ENCODE assay signal across 8 mouse cellular contexts in the genomic region with DNA sequence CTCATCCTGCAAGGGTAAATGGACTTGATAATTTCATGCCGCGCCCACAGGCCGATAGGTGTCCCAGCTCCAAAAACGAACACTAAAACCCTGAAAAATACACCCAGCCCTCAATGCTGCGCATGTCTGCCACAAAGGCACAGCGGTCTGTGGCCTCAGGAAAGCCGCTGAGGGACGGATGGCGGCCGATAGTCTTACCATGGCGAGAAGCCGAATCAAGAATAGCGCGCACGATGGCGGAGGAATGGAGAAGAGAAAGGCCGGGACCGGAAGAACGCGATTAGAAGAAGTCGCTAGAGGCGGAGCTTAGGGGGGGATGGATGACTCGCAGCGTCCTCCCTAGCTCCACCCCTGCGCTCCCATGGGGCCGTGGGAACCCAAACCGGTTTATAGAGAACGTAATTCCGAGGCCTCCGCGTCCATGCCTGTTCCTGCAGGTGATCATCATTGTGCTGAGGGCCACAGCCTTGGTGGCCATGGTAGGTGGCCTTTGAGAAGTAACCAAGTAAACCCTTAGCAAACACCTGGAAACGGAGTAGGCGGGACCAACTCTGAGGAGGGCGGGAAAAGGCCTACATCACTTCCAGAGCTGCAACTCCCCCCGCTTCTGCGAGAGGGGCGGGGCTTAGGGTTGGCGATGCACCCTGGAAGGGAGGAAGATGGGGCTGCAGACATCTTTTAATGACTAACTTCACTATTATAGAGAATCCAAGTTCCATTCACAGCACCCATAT. TPM values are rescaled to one million over a fixed set of nuclear protein-coding genes. Genes with fewer than 3 reads are reported as not detected.
DNase-seq lines count a peak whose midpoint lies in the region; ATAC-seq and TF ChIP-seq lines count a peak whose summit lies in the region.

TSS of gene Rpl39 (minus strand) at position 476 of the 734 bp plus-strand sequence.

- DNase-seq in c-Kit-negative CD71-positive TER-119-positive erythroid progenitor cells, embryonic 14.5 days (ENCODE audit: low read depth, low spot score) = peak; percentile 79
- DNase-seq in fibroblast of lung, adult 2 months (ENCODE audit: low read depth) = peak; percentile 67
- DNase-seq in kidney, postnatal 25 days = peak; percentile 88 to 94
- DNase-seq in liver, embryonic 14.5 days (ENCODE audit: low read depth in 3 of 3, low spot score in 3 of 3) = peak; percentile 76 to 84 (median 78)
- peak; percentile 88 for DNase-seq in neural tube, embryonic 11.5 days (ENCODE audit: low spot score)
- peak; percentile 87 for DNase-seq in stomach, postnatal 0 days (ENCODE audit: low spot score)

- peak within 1 kb of the TSS; percentile 87 to 99 for H3K27ac ChIP-seq in heart, embryonic 14.5 days (replicated peaks in 1 of 2; ENCODE audit: control insufficient read depth in 1 of 2, insufficient read depth in 1 of 2, low read depth in 2 of 2, low read length in 2 of 2)
- H3K27ac ChIP-seq in liver, embryonic 14.5 days = peak within 1 kb of the TSS; percentile 81
- peak within 1 kb of the TSS; percentile 49; the same call in 1 of the 2 replicates for H3K27ac ChIP-seq in neural tube, embryonic 11.5 days (ENCODE audit: low read depth, low read length)
- H3K27ac ChIP-seq in stomach, postnatal 0 days (replicated peaks) = peak within 1 kb of the TSS; percentile 81

- ATAC-seq in CD4-positive, CD25-positive, alpha-beta regulatory T cell, adult 4 months = peak; percentile 91
- peak; percentile 90 for ATAC-seq in heart, embryonic 14.5 days (ENCODE audit: insufficient number of reproducible peaks, insufficient read depth, low FRiP score, low read depth)
- ATAC-seq in liver, embryonic 14.5 days (ENCODE audit: insufficient read depth) = peak; percentile 94
- ATAC-seq in neural tube, embryonic 11.5 days (ENCODE audit: insufficient read depth, low FRiP score, low TSS enrichment) = peak; percentile 92
- ATAC-seq in stomach, postnatal 0 days (ENCODE audit: low FRiP score, low TSS enrichment) = peak; percentile 94

- no peaks in the 10 kb centered on the region for H3K9me3 ChIP-seq in heart, embryonic 14.5 days (ENCODE audit: control insufficient read depth, low read length)
- no peaks in the 10 kb centered on the region for H3K9me3 ChIP-seq in liver, embryonic 14.5 days (ENCODE audit: control insufficient read depth, low read length)
- no peaks in the 10 kb centered on the region for H3K9me3 ChIP-seq in neural tube, embryonic 11.5 days (ENCODE audit: control insufficient read depth, low read length)
- no peaks in the 10 kb centered on the region for H3K9me3 ChIP-seq in stomach, postnatal 0 days (ENCODE audit: control insufficient read depth, low read length)

- H3K36me3 ChIP-seq in heart, embryonic 14.5 days (ENCODE audit: control insufficient read depth, insufficient read depth, low read length) = peaks cover 28% of the 10 kb centered on the region
- peaks cover 17% of the 10 kb centered on the region for H3K36me3 ChIP-seq in liver, embryonic 14.5 days (replicated peaks; ENCODE audit: control insufficient read depth, insufficient read depth, low read depth)
- no peaks in the 10 kb centered on the region; the same call in 1 of the 2 replicates for H3K36me3 ChIP-seq in neural tube, embryonic 11.5 days (ENCODE audit: control insufficient read depth, insufficient read depth, low read length)
- H3K36me3 ChIP-seq in stomach, postnatal 0 days (ENCODE audit: control insufficient read depth, insufficient read depth, low read length) = no peaks in the 10 kb centered on the region

- H3K4me3 ChIP-seq in heart, embryonic 14.5 days (ENCODE audit: control insufficient read depth in 1 of 2, insufficient read depth in 1 of 2, low read depth in 1 of 2, low read length in 2 of 2) = peak within 1 kb of the TSS; percentile 58 to 84
- peak within 1 kb of the TSS; percentile 71 to 99 for H3K4me3 ChIP-seq in liver, embryonic 14.5 days (ENCODE audit: insufficient read depth in 1 of 2, low read depth in 2 of 2, low read length in 2 of 2)
- peak within 1 kb of the TSS; percentile 56 for H3K4me3 ChIP-seq in neural tube, embryonic 11.5 days (ENCODE audit: low read depth, low read length)
- H3K4me3 ChIP-seq in stomach, postnatal 0 days (ENCODE audit: low read depth, low read length) = peak within 1 kb of the TSS; percentile 52

- peak within 1 kb of the TSS; percentile 81 for H3K9ac ChIP-seq in heart, embryonic 14.5 days (ENCODE audit: low read length)
- H3K9ac ChIP-seq in liver, embryonic 14.5 days (replicated peaks) = peak within 1 kb of the TSS; percentile 83
- peak within 1 kb of the TSS; percentile 74 for H3K9ac ChIP-seq in neural tube, embryonic 11.5 days (ENCODE audit: low read length)
- H3K9ac ChIP-seq in stomach, postnatal 0 days (ENCODE audit: low read length) = peak within 1 kb of the TSS; percentile 62

- no peak for TF ChIP-seq EP300 in liver, embryonic 14.5 days (IDR thresholded peaks at IDR 0.05; ENCODE audit: low read depth)
- no peak for TF ChIP-seq EP300 in stomach, postnatal 0 days (optimal IDR thresholded peaks at IDR 0.05)

- peak; percentile 27; the same call in 1 of the 2 replicates for TF ChIP-seq CTCF in liver, embryonic 14.5 days (IDR thresholded peaks at IDR 0.05; ENCODE audit: low read depth)
- no peak for TF ChIP-seq CTCF in stomach, postnatal 0 days (IDR thresholded peaks at IDR 0.05; ENCODE audit: low read depth)

- peaks cover 0 to 3% of the 10 kb centered on the region in 2 experiments; a peak in 1 of 4 replicates for H3K4me1 ChIP-seq in heart, embryonic 14.5 days (ENCODE audit: control insufficient read depth in 2 of 2, insufficient read depth in 2 of 2, low read length in 2 of 2)
- H3K4me1 ChIP-seq in liver, embryonic 14.5 days (replicated peaks; ENCODE audit: control insufficient read depth in 2 of 2, insufficient read depth in 2 of 2, low read length in 1 of 2) = peaks cover 0 to 7% of the 10 kb centered on the region in 2 experiments; a peak in 1 of 4 replicates
- H3K4me1 ChIP-seq in neural tube, embryonic 11.5 days (ENCODE audit: control insufficient read depth, insufficient read depth, low read length) = no peaks in the 10 kb centered on the region
- no peaks in the 10 kb centered on the region for H3K4me1 ChIP-seq in stomach, postnatal 0 days (replicated peaks; ENCODE audit: control insufficient read depth, insufficient read depth)

- H3K27me3 ChIP-seq in heart, embryonic 14.5 days (ENCODE audit: control insufficient read depth, insufficient read depth, low read length) = no peaks in the 10 kb centered on the region
- H3K27me3 ChIP-seq in liver, embryonic 14.5 days (ENCODE audit: control insufficient read depth, insufficient read depth, low read length) = no peaks in the 10 kb centered on the region
- no peaks in the 10 kb centered on the region for H3K27me3 ChIP-seq in neural tube, embryonic 11.5 days (ENCODE audit: control insufficient read depth, insufficient read depth, low read length)
- H3K27me3 ChIP-seq in stomach, postnatal 0 days (ENCODE audit: control insufficient read depth, insufficient read depth, low read length) = no peaks in the 10 kb centered on the region

- WGBS in heart, embryonic 14.5 days = 8% methylated on average over 38 of the region's 38 CpGs
- WGBS in liver, embryonic 14.5 days (ENCODE audit: insufficient replicate concordance) = 10% methylated on average over 38 of the region's 38 CpGs
- WGBS in neural tube, embryonic 11.5 days = 16% methylated on average over 38 of the region's 38 CpGs
- WGBS in stomach, postnatal 0 days = 9% methylated on average over 38 of the region's 38 CpGs

- H3K4me2 ChIP-seq in heart, embryonic 14.5 days (ENCODE audit: low read length) = peak within 1 kb of the TSS; percentile 70
- H3K4me2 ChIP-seq in liver, embryonic 14.5 days (ENCODE audit: low read depth) = peak within 1 kb of the TSS; percentile 75
- H3K4me2 ChIP-seq in neural tube, embryonic 11.5 days (ENCODE audit: low read depth) = peak within 1 kb of the TSS; percentile 62
- peak within 1 kb of the TSS; percentile 44 for H3K4me2 ChIP-seq in stomach, postnatal 0 days (replicated peaks; ENCODE audit: low read depth)

RNA-seq across cellular contexts. Expression of gene Rpl39, which starts in this region (rescaled TPM):
- polyA plus RNA-seq in CD4-positive, CD25-positive, alpha-beta regulatory T cell, adult 4 months (2017; shearing (Covaris generic)) = 1,000 to 10,000 TPM in 1 of 2 experiments, 100 to 1,000 TPM in 1; 487 to 1,066 TPM
- 409 and 451 TPM in 2 replicates for polyA plus RNA-seq in heart, embryonic 14.5 days (2014; fragmentation: Nextera tagmentation; extraction: Ambion mirVana)
- polyA plus RNA-seq in liver, embryonic 14.5 days (2012; rRNA removed) = 261 and 564 TPM in 2 replicates
- 545 and 615 TPM in 2 replicates for polyA plus RNA-seq in liver, embryonic 14.5 days (2014; fragmentation: Nextera tagmentation; extraction: Ambion mirVana)
- polyA plus RNA-seq in neural tube, embryonic 11.5 days (2014; fragmentation: Nextera tagmentation; extraction: Ambion mirVana) = 444 and 447 TPM in 2 replicates
- 654 and 734 TPM in 2 replicates for polyA plus RNA-seq in stomach, postnatal 0 days (2015; fragmentation: Nextera tagmentation; extraction: Ambion mirVana)

Comparison
In these comparisons a context has a peak if more than half of its experiments do, and no peak if none do; other contexts are left out.
1. Peak in every context shown above with its lines: DNase-seq, ATAC-seq, H3K4me3 ChIP-seq and H3K27ac ChIP-seq.